Mouse (Mus musculus) kidney, adult 2 months (tissue): ENCODE measurements at regions not wholly inside any gene's neighbourhood (a gene's known extent, or its start where the extent isn't known, plus 50 kb on each side); places are given as distances from the start of the nearest gene placed in this dataset.
"Not testable (repeated sequence)": the region's sequence is repeated elsewhere in the genome, so short reads cannot be mapped to it uniquely, and the experiment has no call there.

ENCODE experiments used
- DNase-seq: peaks from one replicate; pipeline ENCODE4 v3.0.0; 2021
- H3K27ac ChIP-seq: fragments of 200-500 bp; 2 replicates; pipeline ENCODE4 v1.5.1; 2012; ENCODE audit warnings: low read depth, low read length, control low read depth, inconsistent platforms; ENCODE audit not compliant: insufficient read depth
- H3K27me3 ChIP-seq: fragments of 200-500 bp; replicated peaks from 2 replicates; pipeline ENCODE4 v1.6.1; 2012; ENCODE audit warnings: mild to moderate bottlenecking, moderate library complexity, low read length, inconsistent platforms; ENCODE audit not compliant: control insufficient read depth, insufficient read depth
- H3K36me3 ChIP-seq: fragments of 200-500 bp; 2 replicates; pipeline ENCODE4 v1.6.1; 2012; ENCODE audit warnings: mild to moderate bottlenecking, moderate library complexity, low read length, inconsistent platforms; ENCODE audit not compliant: control insufficient read depth, insufficient read depth
- H3K4me1 ChIP-seq: fragments of 200-500 bp; 2 replicates; pipeline ENCODE4 v1.6.1; 2011; ENCODE audit warnings: low read length; ENCODE audit not compliant: control insufficient read depth, insufficient read depth
- H3K4me3 ChIP-seq: fragments of 200-500 bp; 2 replicates; pipeline ENCODE4 v1.5.1; 2011; ENCODE audit warnings: mild to moderate bottlenecking, low read depth, low read length, control low read depth; ENCODE audit not compliant: insufficient read depth
- CTCF ChIP-seq: fragments of 200-500 bp; conservative IDR thresholded peaks from 2 replicates; pipeline ENCODE4 v1.5.1; 2011; ENCODE audit warnings: low read depth, mild to moderate bottlenecking, control low read depth, low read length, moderate library complexity, mixed read lengths; ENCODE audit not compliant: insufficient read depth, insufficient read length
- POLR2A ChIP-seq: fragments of 200-500 bp; IDR thresholded peaks from one replicate; pipeline ENCODE4 v1.6.1; 2011; ENCODE audit warnings: low read depth, low read length, control low read depth
- WGBS: fragments of 180-500 bp; shearing (Covaris S2); methylation state at CpG from one replicate; pipeline ENCODE4 v1.1.7; 2018; 5-methylcytosine and 5-hydroxymethylcytosine counted together

DNA sequence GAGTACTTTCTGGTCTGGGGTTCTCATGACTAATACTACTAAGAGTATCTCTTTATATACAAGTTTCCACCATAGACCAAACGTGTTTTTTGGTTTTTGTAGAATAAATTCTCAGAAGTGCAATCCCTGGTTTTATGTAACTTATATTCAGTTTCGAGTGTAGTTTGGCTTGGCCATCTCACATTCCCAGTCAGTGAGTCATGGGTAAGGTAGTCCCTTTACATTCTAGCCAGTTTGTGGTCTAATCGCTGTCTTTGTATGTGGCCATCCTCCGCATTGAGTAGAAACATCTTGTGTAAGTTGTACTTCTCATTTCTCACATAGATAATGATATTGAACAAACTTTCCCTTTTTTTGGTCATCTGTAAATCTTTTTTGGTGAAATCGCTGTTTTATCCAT, 88.3 kb downstream of the Anxa5 start:
- no peaks in the 10 kb centered on the region for H3K4me1 ChIP-seq
- H3K27me3 ChIP-seq = no peaks in the 10 kb centered on the region

GRCm38 (mm10) chr3:36383438-36383945, 92.2 kb downstream of the Anxa5 start:
- H3K4me1 ChIP-seq = no peaks in the 10 kb centered on the region
- WGBS = 82% methylated on average over 4 of the region's 4 CpGs
- H3K27me3 ChIP-seq = no peaks in the 10 kb centered on the region

More for the DNA sequence above, 88.3 kb downstream of the Anxa5 start:
- TF ChIP-seq POLR2A = no peak
- no peak for TF ChIP-seq CTCF
- H3K36me3 ChIP-seq = no peaks in the 10 kb centered on the region
- H3K27ac ChIP-seq = no peak overlapping the region
- DNase-seq = no peak
- H3K4me3 ChIP-seq = no peak overlapping the region
- WGBS = 90% methylated on average over 5 of the region's 5 CpGs

DNA sequence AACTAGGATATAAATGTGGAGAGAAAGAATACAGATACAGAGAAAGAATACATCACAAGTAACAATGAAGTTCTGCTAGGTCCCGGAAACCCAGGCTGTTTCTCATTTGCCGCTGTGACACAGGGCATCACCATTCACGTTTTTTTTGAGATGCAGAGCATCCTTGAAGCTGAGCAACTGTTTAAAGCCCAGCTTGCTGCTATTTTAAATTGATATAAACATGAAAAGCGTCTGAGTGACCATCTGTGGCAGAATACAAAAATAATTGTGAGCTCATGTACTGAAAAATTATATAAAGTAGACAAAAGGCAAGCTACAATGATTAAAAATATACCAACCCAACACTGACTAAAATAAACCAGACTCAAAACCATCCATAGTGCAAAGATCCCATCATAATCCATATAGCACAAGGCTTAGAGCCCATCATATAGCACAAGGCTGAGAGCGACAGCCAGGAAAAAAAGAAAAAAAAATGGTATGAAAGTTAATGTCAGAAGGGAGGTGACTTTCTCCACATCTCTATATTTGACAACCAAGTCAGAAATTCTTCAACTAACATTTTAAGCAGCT, 94.0 kb downstream of the Anxa5 start:
- Histone ChIP-seq H3K36me3 (no peaks in the 10 kb centered on the region), H3K4me1 (no peaks in the 10 kb centered on the region), H3K27ac (no peak overlapping the region), H3K4me3 (no peak overlapping the region), H3K27me3 (no peaks in the 10 kb centered on the region)
- TF ChIP-seq POLR2A = no peak
- TF ChIP-seq CTCF = no peak
- 81% methylated on average over 5 of the region's 5 CpGs for WGBS
- no peak for DNase-seq

More at GRCm38 (mm10) chr3:36383438-36383945, 92.2 kb downstream of the Anxa5 start:
- TF ChIP-seq CTCF = no peak
- TF ChIP-seq POLR2A = no peak
- no peaks in the 10 kb centered on the region for H3K36me3 ChIP-seq
- no peak overlapping the region for H3K27ac ChIP-seq
- DNase-seq = no peak
- H3K4me3 ChIP-seq = no peak overlapping the region

GRCm38 (mm10) chr3:36375722-36376121, 100.0 kb downstream of the Anxa5 start:
- H3K27ac ChIP-seq = no peak overlapping the region
- no peaks in the 10 kb centered on the region for H3K36me3 ChIP-seq
- DNase-seq = no peak
- H3K27me3 ChIP-seq = no peaks in the 10 kb centered on the region
- H3K4me3 ChIP-seq = no peak overlapping the region
- WGBS = 60% methylated on average over 2 of the region's 2 CpGs
- TF ChIP-seq CTCF (no peak), POLR2A (no peak)
- no peaks in the 10 kb centered on the region for H3K4me1 ChIP-seq

- H3K27me3 ChIP-seq = no peaks in the 10 kb centered on the region
- no peak overlapping the region for H3K27ac ChIP-seq
- H3K36me3 ChIP-seq = no peaks in the 10 kb centered on the region
- no peak for DNase-seq
- no peak overlapping the region for H3K4me3 ChIP-seq
- TF ChIP-seq POLR2A (no peak), CTCF (no peak)
- no peaks in the 10 kb centered on the region for H3K4me1 ChIP-seq
- 51% methylated on average over 5 of the region's 5 CpGs for WGBS
Measured at GRCm38 (mm10) chr3:36374939-36375338, 100.8 kb downstream of the Anxa5 start.

DNA sequence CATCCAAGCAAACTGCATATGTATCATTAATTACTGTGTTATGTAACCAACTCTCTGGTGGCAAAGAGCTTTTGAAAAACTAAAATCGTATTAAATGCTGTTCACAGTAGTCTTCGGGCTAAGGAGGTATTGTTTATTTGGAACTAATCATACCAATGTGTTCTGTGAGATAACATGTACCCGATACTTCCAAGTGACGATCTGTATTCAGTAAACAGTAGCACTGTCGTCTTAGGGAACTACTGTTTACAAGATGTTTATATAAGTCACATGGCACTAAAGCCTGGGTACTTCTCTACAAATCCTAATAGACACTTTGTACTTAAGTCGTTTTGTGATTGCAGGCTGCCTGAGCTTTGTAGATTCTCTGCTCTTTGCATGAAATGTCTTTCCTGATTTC, 114.8 kb downstream of the Anxa5 start:
- TF ChIP-seq POLR2A = no peak
- no peak for TF ChIP-seq CTCF
- H3K4me1 ChIP-seq = no peaks in the 10 kb centered on the region
- WGBS = 70% methylated on average over 6 of the region's 6 CpGs
- H3K4me3 ChIP-seq = no peak overlapping the region
- H3K36me3 ChIP-seq = no peaks in the 10 kb centered on the region
- no peak overlapping the region for H3K27ac ChIP-seq
- no peaks in the 10 kb centered on the region for H3K27me3 ChIP-seq
- DNase-seq = no peak

GRCm38 (mm10) chr3:36354201-36354600, 121.5 kb downstream of the Anxa5 start:
- not testable (repeated sequence) for H3K27me3 ChIP-seq, DNase-seq, H3K27ac ChIP-seq, H3K36me3 ChIP-seq, H3K4me1 ChIP-seq, H3K4me3 ChIP-seq
- WGBS = 83% methylated on average over 3 of the region's 3 CpGs

- no peak overlapping the region for H3K4me3 ChIP-seq
- H3K27me3 ChIP-seq = no peaks in the 10 kb centered on the region
- TF ChIP-seq CTCF = no peak
- no peak for TF ChIP-seq POLR2A
- DNase-seq = no peak
- no peaks in the 10 kb centered on the region for H3K36me3 ChIP-seq
- WGBS = 64% methylated on average over 4 of the region's 4 CpGs
- H3K4me1 ChIP-seq = no peaks in the 10 kb centered on the region
- no peak overlapping the region for H3K27ac ChIP-seq
Measured at GRCm38 (mm10) chr3:36352032-36352742, 123.5 kb downstream of the Anxa5 start.
